Mouse (Mus musculus) intestine, postnatal 0 days (tissue): ENCODE data around the gene Grin3b. TPM values are rescaled to one million over a fixed set of nuclear protein-coding genes. Genes with fewer than 3 reads are reported as not detected.
"Not testable (repeated sequence)": the region's sequence is repeated elsewhere in the genome, so short reads cannot be mapped to it uniquely, and the experiment has no call there.

Experiments
- ATAC-seq: fragments of 200-750 bp; cut with Nextera tagmentation; 2 replicates; pipeline ENCODE4 v1.8.0; 2017; ENCODE audit warnings: mild to moderate bottlenecking, moderate TSS enrichment, moderate library complexity
- H3K27ac ChIP-seq: fragments of 300-500 bp; sonication (generic); 2 replicates; pipeline ENCODE4 v1.5.1; 2014; ENCODE audit warnings: mild to moderate bottlenecking, low read depth, low read length, moderate library complexity
- H3K27me3 ChIP-seq: fragments of 300-500 bp; sonication (generic); replicated peaks from 2 replicates; pipeline ENCODE4 v1.6.1; 2014; ENCODE audit warnings: low read length, mixed read lengths; ENCODE audit not compliant: control insufficient read depth, insufficient read depth
- H3K36me3 ChIP-seq: fragments of 300-500 bp; sonication (generic); 2 replicates; pipeline ENCODE4 v1.6.1; 2014; ENCODE audit warnings: mild to moderate bottlenecking, moderate library complexity; ENCODE audit not compliant: control insufficient read depth, insufficient read depth
- H3K4me1 ChIP-seq: fragments of 300-500 bp; sonication (generic); replicated peaks from 2 replicates; pipeline ENCODE4 v1.6.1; 2014; ENCODE audit warnings: antibody characterized with exemption, low read length, mixed read lengths; ENCODE audit not compliant: control insufficient read depth, insufficient read depth
- H3K4me2 ChIP-seq: fragments of 300-500 bp; sonication (generic); replicated peaks from 2 replicates; pipeline ENCODE4 v1.6.1; 2014; ENCODE audit warnings: low read depth, mild to moderate bottlenecking, moderate library complexity
- H3K4me3 ChIP-seq: fragments of 300-500 bp; sonication (generic); 2 replicates; pipeline ENCODE4 v1.5.1; 2014; ENCODE audit warnings: low read depth, low read length
- H3K9ac ChIP-seq: fragments of 300-500 bp; sonication (generic); 2 replicates; pipeline ENCODE4 v1.6.1; 2014; ENCODE audit warnings: mild to moderate bottlenecking, low read depth, low read length
- H3K9me3 ChIP-seq: fragments of 300-500 bp; sonication (generic); 2 replicates; pipeline ENCODE4 v1.6.1; 2016; ENCODE audit warnings: mixed run types; ENCODE audit not compliant: control insufficient read depth
- CTCF ChIP-seq: sonication (generic); IDR thresholded peaks from 2 replicates; pipeline ENCODE4 v1.5.1; 2016; ENCODE audit warnings: low read depth, mild to moderate bottlenecking, control low read depth, antibody characterized with exemption, moderate library complexity
- WGBS: fragments of 180-500 bp; shearing (Covaris S2); extraction: QIAGEN DNeasy Blood & Tissue Kit; methylation state at CpG from one replicate; pipeline ENCODE4 v1.1.7; 2014; 5-methylcytosine and 5-hydroxymethylcytosine counted together
- polyA plus RNA-seq: library from polyadenylated mRNA; unstranded; fragments of >200 nt; fragmentation: Nextera tagmentation; extraction: Ambion mirVana; gene quantifications from 2 replicates; pipeline ENCODE4 v1.2.1, GENCODE M21; 2015

The Grin3b gene
- polyA plus RNA-seq, 1 experiment from 2014 or later: 0.08 TPM

GRCm38 (mm10) chr10:79950661-79951060 lies 19.9 kb upstream of the Grin3b start:
- H3K4me3 ChIP-seq: no peak overlapping the region
- no peaks in the 10 kb centered on the region for H3K27me3 ChIP-seq
- H3K9me3 ChIP-seq: no peaks in the 10 kb centered on the region
- no peak overlapping the region for H3K9ac ChIP-seq
- no peak overlapping the region for H3K27ac ChIP-seq
- no peak for ATAC-seq
- H3K36me3 ChIP-seq: peaks cover 48% of the 10 kb centered on the region
- no peak overlapping the region for H3K4me2 ChIP-seq
- TF ChIP-seq CTCF: no peak
- WGBS: 87% methylated on average over 18 of the region's 18 CpGs
- H3K4me1 ChIP-seq: peaks cover 18% of the 10 kb centered on the region

DNA sequence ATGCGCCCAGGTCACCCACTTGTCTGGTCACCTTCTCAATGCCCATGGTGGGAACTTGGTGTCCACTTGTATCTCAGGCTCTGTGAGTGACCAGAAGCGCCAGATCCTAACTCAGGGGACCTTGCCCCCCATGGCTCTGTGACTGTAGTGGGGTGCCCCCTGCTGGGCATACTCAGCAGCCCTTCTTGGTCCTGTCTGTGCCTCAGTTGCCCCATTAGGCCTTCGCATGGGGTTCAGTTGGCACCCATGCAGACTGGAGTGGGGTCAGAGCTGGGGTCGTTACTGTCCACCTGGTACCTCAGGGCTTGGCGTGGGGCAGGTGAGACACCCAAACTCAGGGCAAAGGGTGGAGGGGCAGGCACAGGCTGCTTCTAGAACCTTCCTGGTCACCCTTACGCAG lies 16.6 kb upstream of the Grin3b start:
- Histone ChIP-seq H3K4me3 (no peak overlapping the region), H3K9me3 (no peaks in the 10 kb centered on the region), H3K27me3 (no peaks in the 10 kb centered on the region), H3K4me1 (no peaks in the 10 kb centered on the region), H3K4me2 (no peak overlapping the region), H3K9ac (no peak overlapping the region), H3K36me3 (peaks cover 40% of the 10 kb centered on the region), H3K27ac (no peak overlapping the region)
- ATAC-seq: no peak
- 90% methylated on average over 6 of the region's 6 CpGs for WGBS
- peak; percentile 85 for TF ChIP-seq CTCF

DNA sequence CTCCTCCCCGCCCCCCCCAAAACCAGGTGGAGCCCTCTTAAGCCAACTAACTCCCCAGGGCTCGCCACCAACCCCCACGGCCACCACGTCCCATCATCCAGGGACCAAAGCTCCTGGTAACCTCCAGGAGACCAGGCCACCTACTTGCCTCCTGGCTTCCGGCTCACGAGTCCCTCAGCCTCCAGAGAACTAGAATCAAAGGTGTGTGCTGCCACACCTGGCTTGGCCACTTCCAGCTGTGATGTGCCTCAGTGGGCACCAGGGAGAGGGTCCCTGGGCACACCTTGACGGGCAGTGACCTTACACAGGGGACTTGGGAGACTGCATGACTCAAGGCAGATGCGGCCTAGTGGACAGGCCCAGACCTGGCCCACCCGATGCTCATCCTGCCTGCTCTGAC lies 14.8 kb upstream of the Grin3b start:
- no peak for TF ChIP-seq CTCF
- H3K4me1 ChIP-seq: no peaks in the 10 kb centered on the region
- H3K27me3 ChIP-seq: no peaks in the 10 kb centered on the region
- H3K4me2 ChIP-seq: no peak overlapping the region
- H3K27ac ChIP-seq: no peak overlapping the region
- no peaks in the 10 kb centered on the region for H3K9me3 ChIP-seq
- WGBS: 75% methylated on average over 9 of the region's 9 CpGs
- no peak for ATAC-seq
- H3K36me3 ChIP-seq: peaks cover 23% of the 10 kb centered on the region
- H3K9ac ChIP-seq: no peak overlapping the region
- H3K4me3 ChIP-seq: no peak overlapping the region

GRCm38 (mm10) chr10:79956643-79957154 lies 13.8 kb upstream of the Grin3b start:
- no peak overlapping the region for H3K4me2 ChIP-seq
- no peak overlapping the region for H3K27ac ChIP-seq
- no peak for ATAC-seq
- 43% methylated on average over 4 of the region's 4 CpGs for WGBS
- H3K4me1 ChIP-seq: no peaks in the 10 kb centered on the region
- no peak overlapping the region for H3K4me3 ChIP-seq
- H3K9ac ChIP-seq: no peak overlapping the region
- H3K36me3 ChIP-seq: peaks cover 13% of the 10 kb centered on the region
- TF ChIP-seq CTCF: no peak
- no peaks in the 10 kb centered on the region for H3K9me3 ChIP-seq
- H3K27me3 ChIP-seq: no peaks in the 10 kb centered on the region

GRCm38 (mm10) chr10:79958140-79958816 lies 12.2 kb upstream of the Grin3b start:
- WGBS: 6% methylated on average over 21 of the region's 21 CpGs
- Histone ChIP-seq H3K4me3 (no peak overlapping the region; the same call in 1 of the 2 replicates), H3K27ac (no peak overlapping the region), H3K4me1 (no peaks in the 10 kb centered on the region), H3K4me2 (peak overlapping the region; percentile 57), H3K9ac (no peak overlapping the region), H3K36me3 (peaks cover 10% of the 10 kb centered on the region), H3K9me3 (no peaks in the 10 kb centered on the region), H3K27me3 (no peaks in the 10 kb centered on the region)
- 0 out of 2 replicates have a peak, but pooled peaks have one; percentile 15 for ATAC-seq
- peak; percentile 100 for TF ChIP-seq CTCF

- Histone ChIP-seq H3K4me3 (peak overlapping the region; percentile 85; the same call in 1 of the 2 replicates), H3K4me2 (peak overlapping the region; percentile 84), H3K36me3 (peaks cover 11% of the 10 kb centered on the region)
- not testable (repeated sequence) for H3K27me3 ChIP-seq, H3K4me1 ChIP-seq, H3K9me3 ChIP-seq, H3K27ac ChIP-seq, H3K9ac ChIP-seq
- 27% methylated on average over 10 of the region's 10 CpGs for WGBS
- 0 out of 2 replicates have a peak, but pooled peaks have one; percentile 26 for ATAC-seq
Measured at GRCm38 (mm10) chr10:79959412-79959811, 11.1 kb upstream of the Grin3b start.
